Mouse (Mus musculus) kidney, embryonic 14.5 days (tissue): ENCODE measurements at regions not wholly inside any gene's neighbourhood (a gene's known extent, or its start where the extent isn't known, plus 50 kb on each side); places are given as distances from the start of the nearest gene placed in this dataset.

ENCODE experiments used
- ATAC-seq: fragments of 200-750 bp; cut with Nextera tagmentation; 2 replicates; pipeline ENCODE4 v1.8.0; 2017; ENCODE audit warnings: moderate number of reproducible peaks, mild to moderate bottlenecking, moderate TSS enrichment, moderate library complexity; ENCODE audit not compliant: low FRiP score, low TSS enrichment
- H3K27ac ChIP-seq: fragments of 300-500 bp; sonication (generic); 2 replicates; pipeline ENCODE4 v1.5.1; 2014; ENCODE audit warnings: low read depth, mild to moderate bottlenecking, low read length, moderate library complexity, mixed read lengths
- H3K27me3 ChIP-seq: fragments of 300-500 bp; sonication (generic); 2 replicates; pipeline ENCODE4 v1.6.1; 2014; ENCODE audit warnings: mild to moderate bottlenecking, low read length; ENCODE audit not compliant: control insufficient read depth, insufficient read depth
- H3K36me3 ChIP-seq: fragments of 300-500 bp; sonication (generic); 2 replicates; pipeline ENCODE4 v1.6.1; 2014; ENCODE audit warnings: low read length, mixed read lengths; ENCODE audit not compliant: control insufficient read depth, insufficient read depth
- H3K4me1 ChIP-seq: fragments of 300-500 bp; sonication (generic); 2 replicates; pipeline ENCODE4 v1.6.1; 2014; ENCODE audit warnings: low read length, mixed read lengths; ENCODE audit not compliant: control insufficient read depth, insufficient read depth
- H3K4me2 ChIP-seq: fragments of 300-500 bp; sonication (generic); replicated peaks from 2 replicates; pipeline ENCODE4 v1.6.1; 2014; ENCODE audit warnings: low read depth, mild to moderate bottlenecking, low read length
- H3K4me3 ChIP-seq: fragments of 300-500 bp; sonication (generic); 2 replicates; pipeline ENCODE4 v1.5.1; 2014; ENCODE audit warnings: mild to moderate bottlenecking, low read length
- H3K9ac ChIP-seq: fragments of 300-500 bp; sonication (generic); 2 replicates; pipeline ENCODE4 v1.6.1; 2014; ENCODE audit warnings: low read depth, mild to moderate bottlenecking, low read length, moderate library complexity
- H3K9me3 ChIP-seq: fragments of 300-500 bp; sonication (generic); 2 replicates; pipeline ENCODE4 v1.6.1; 2016; ENCODE audit warnings: low read length; ENCODE audit not compliant: control insufficient read depth
- WGBS: fragments of 180-500 bp; shearing (Covaris S2); extraction: QIAGEN DNeasy Blood & Tissue Kit; methylation state at CpG from one replicate; pipeline ENCODE4 v1.1.7; 2014; 5-methylcytosine and 5-hydroxymethylcytosine counted together

DNA sequence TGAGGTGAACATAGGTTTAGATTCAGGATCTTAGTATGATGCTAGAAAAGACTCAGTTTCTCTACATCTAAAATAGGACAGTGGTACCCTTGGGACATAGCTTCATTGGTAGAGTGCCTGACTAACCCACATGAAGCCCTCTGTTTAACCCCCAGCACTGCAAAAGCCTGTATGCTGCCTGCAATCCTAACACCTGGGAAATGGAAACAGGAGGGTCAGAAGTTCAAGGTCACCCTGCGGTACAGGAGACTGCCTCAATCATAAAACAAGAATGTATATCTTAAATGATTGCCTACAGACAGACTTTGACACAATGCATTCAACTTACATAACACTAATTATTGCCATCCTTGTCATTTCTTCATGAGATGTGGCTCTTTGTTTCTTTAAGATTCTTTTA is 440.8 kb downstream of the 1810013L24Rik start:
- 56% methylated on average over 1 of the region's 1 CpGs for WGBS
- no peak for ATAC-seq
- Histone ChIP-seq H3K9ac (no peak overlapping the region), H3K9me3 (no peaks in the 10 kb centered on the region), H3K4me1 (no peaks in the 10 kb centered on the region), H3K27me3 (no peaks in the 10 kb centered on the region), H3K4me2 (no peak overlapping the region), H3K4me3 (no peak overlapping the region), H3K36me3 (no peaks in the 10 kb centered on the region), H3K27ac (no peak overlapping the region)

DNA sequence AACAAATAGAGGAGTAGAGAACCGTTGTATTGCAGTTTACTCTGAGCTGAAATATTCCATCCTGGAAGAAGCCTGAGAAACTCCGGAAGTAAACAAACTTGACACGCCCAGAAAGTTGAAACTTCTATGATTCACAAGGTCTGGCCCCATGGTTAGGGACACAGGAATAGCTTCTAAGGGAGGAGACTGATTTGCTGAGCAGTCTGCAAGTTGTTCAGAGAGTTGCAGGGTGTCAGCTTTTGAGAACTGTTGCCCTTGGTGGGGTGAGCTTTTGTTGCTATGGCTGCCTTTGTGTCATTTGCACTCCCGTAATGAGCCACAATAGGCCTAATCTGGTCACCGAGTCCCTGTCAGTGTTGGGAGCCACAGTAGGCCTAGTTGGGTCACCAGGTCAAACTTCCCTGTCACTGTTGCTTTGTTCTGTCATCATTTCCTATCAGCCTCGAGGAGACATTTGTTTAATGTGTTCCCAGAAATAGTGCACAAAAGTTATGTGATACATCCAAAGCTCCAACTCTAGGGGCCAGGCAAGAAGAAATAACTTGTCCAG is 443.9 kb downstream of the 1810013L24Rik start:
- Histone ChIP-seq H3K9ac (no peak overlapping the region), H3K27ac (no peak overlapping the region), H3K4me2 (no peak overlapping the region), H3K4me1 (no peaks in the 10 kb centered on the region), H3K36me3 (no peaks in the 10 kb centered on the region), H3K27me3 (no peaks in the 10 kb centered on the region), H3K9me3 (no peaks in the 10 kb centered on the region), H3K4me3 (no peak overlapping the region)
- WGBS = 71% methylated on average over 6 of the region's 6 CpGs
- no peak for ATAC-seq

DNA sequence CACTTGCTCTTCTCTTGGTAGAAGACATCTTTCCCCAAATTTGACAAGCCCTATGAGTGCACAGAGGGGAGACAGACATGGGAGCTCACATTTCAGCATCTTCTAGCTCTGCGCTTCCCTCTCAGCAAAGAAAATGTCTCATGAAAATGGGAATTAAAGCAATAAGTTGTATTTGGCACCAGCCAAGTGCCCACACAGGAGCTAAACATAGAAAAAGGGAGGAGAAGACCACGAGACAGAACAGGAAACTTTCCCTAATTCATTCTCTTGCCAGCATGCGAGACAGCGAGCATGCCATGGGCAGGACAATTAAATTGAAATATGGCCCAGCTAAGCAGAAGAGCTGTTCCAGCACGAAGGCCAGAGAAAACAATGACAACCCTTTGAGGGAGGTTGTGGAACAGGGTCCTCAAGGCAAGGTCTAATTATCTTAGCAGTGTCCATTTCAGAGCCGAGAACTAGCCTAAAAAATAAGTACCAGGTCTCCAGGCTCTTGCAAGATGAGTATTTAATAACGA is 444.7 kb downstream of the 1810013L24Rik start:
- H3K27ac ChIP-seq = no peak overlapping the region
- 21% methylated on average over 7 of the region's 7 CpGs for WGBS
- H3K9me3 ChIP-seq = no peaks in the 10 kb centered on the region
- no peak overlapping the region for H3K4me3 ChIP-seq
- H3K4me1 ChIP-seq = no peaks in the 10 kb centered on the region
- ATAC-seq = no peak
- no peak overlapping the region for H3K4me2 ChIP-seq
- no peaks in the 10 kb centered on the region for H3K36me3 ChIP-seq
- no peaks in the 10 kb centered on the region for H3K27me3 ChIP-seq
- no peak overlapping the region for H3K9ac ChIP-seq

DNA sequence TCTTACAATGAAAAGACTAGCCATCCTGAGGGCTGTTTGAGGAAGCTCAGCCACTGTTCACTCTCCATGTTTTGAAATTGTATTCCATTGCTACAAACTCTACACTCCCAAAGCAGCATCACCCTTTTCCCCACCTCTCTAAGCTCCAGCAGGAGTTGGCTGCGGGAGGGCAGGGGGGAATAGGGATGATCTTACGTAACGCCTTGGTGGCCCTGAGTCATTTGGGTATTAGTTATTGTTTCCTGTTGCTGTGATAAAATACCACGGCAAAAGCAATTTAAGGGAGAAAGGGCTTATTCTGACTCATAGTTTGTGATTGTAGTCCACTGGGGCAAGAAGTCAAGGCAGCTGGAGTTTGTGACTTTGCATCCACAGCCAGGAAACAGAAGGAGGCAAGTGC is 445.5 kb downstream of the 1810013L24Rik start:
- ATAC-seq = no peak
- no peaks in the 10 kb centered on the region for H3K4me1 ChIP-seq

GRCm38 (mm10) chr16:9277064-9277463 is 447.2 kb downstream of the 1810013L24Rik start:
- H3K9me3 ChIP-seq = no peaks in the 10 kb centered on the region
- 97% methylated on average over 1 of the region's 1 CpGs for WGBS

More for the DNA sequence above, 445.5 kb downstream of the 1810013L24Rik start:
- H3K9ac ChIP-seq = no peak overlapping the region
- H3K9me3 ChIP-seq = no peaks in the 10 kb centered on the region
- no peaks in the 10 kb centered on the region for H3K36me3 ChIP-seq
- no peak overlapping the region for H3K4me2 ChIP-seq
- no peak overlapping the region for H3K27ac ChIP-seq
- WGBS = 50% methylated on average over 4 of the region's 4 CpGs
- H3K27me3 ChIP-seq = no peaks in the 10 kb centered on the region
- no peak overlapping the region for H3K4me3 ChIP-seq

DNA sequence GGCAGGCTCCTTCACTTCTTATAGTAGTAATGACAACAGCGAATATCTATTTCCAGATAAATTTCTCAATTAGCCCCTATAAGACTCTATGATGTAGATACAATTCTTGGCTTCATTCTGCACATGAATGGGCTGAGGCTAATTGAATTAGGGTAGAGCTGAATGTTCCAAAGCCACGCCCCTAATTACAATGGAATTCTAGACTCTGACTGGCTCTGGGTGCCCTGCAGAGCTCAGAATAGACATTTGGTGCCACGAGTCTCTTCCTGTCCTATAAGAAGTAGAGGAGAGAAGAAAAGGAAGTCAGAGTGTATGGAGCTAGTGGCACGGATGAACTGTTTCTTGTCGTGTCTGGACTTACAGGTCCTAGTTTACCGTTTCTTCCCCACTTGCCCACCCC is 449.8 kb downstream of the 1810013L24Rik start:
- Histone ChIP-seq H3K36me3 (no peaks in the 10 kb centered on the region), H3K9ac (no peak overlapping the region), H3K9me3 (no peaks in the 10 kb centered on the region), H3K27me3 (no peaks in the 10 kb centered on the region), H3K4me3 (no peak overlapping the region), H3K4me2 (no peak overlapping the region), H3K4me1 (no peaks in the 10 kb centered on the region), H3K27ac (no peak overlapping the region)
- whole genome bisulfite sequencing = 71% methylated on average over 6 of the region's 6 CpGs
- ATAC-seq = no peak

More at GRCm38 (mm10) chr16:9277064-9277463, 447.2 kb downstream of the 1810013L24Rik start:
- Histone ChIP-seq H3K27me3 (no peaks in the 10 kb centered on the region), H3K27ac (no peak overlapping the region), H3K36me3 (no peaks in the 10 kb centered on the region), H3K4me2 (no peak overlapping the region), H3K4me3 (no peak overlapping the region), H3K4me1 (no peaks in the 10 kb centered on the region), H3K9ac (no peak overlapping the region)
- ATAC-seq = no peak

GRCm38 (mm10) chr16:9280431-9280830 is 450.5 kb downstream of the 1810013L24Rik start:
- H3K27ac ChIP-seq = no peak overlapping the region
- no peak overlapping the region for H3K4me2 ChIP-seq
- 75% methylated on average over 4 of the region's 4 CpGs for WGBS

DNA sequence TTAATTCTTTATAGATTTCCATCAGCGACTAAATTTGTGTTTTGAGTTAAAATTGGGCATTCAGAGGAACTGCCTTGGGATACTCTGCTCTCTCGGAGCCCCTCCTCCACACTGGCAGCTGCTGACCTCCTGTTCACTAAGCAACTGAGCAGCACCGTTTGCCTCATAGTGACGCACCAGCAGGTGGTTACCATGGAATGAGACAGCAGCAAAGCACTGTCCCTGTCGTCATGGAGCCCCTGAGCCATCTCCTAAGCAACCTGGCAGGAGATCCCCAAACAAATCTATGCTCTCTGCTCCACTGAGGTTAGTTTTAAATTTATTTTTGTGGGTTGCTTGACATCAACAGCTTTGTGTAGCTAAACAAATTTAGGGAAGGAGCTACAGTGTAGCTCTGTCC is 451.0 kb downstream of the 1810013L24Rik start:
- H3K4me1 ChIP-seq = no peaks in the 10 kb centered on the region
- no peaks in the 10 kb centered on the region for H3K27me3 ChIP-seq
- no peak for ATAC-seq
- H3K9me3 ChIP-seq = no peaks in the 10 kb centered on the region
- no peak overlapping the region for H3K4me3 ChIP-seq
- no peaks in the 10 kb centered on the region for H3K36me3 ChIP-seq
- H3K27ac ChIP-seq = no peak overlapping the region
- H3K9ac ChIP-seq = no peak overlapping the region
- H3K4me2 ChIP-seq = no peak overlapping the region
- 9% methylated on average over 5 of the region's 5 CpGs for WGBS

More at GRCm38 (mm10) chr16:9280431-9280830, 450.5 kb downstream of the 1810013L24Rik start:
- H3K4me1 ChIP-seq = no peaks in the 10 kb centered on the region
- ATAC-seq = no peak
- no peaks in the 10 kb centered on the region for H3K36me3 ChIP-seq
- H3K9me3 ChIP-seq = no peaks in the 10 kb centered on the region
- no peak overlapping the region for H3K9ac ChIP-seq
- no peak overlapping the region for H3K4me3 ChIP-seq
- no peaks in the 10 kb centered on the region for H3K27me3 ChIP-seq

- no peak overlapping the region for H3K4me2 ChIP-seq
- H3K27me3 ChIP-seq = no peaks in the 10 kb centered on the region
- no peaks in the 10 kb centered on the region for H3K9me3 ChIP-seq
- no peak overlapping the region for H3K9ac ChIP-seq
- H3K4me1 ChIP-seq = no peaks in the 10 kb centered on the region
- no peak for ATAC-seq
- H3K36me3 ChIP-seq = no peaks in the 10 kb centered on the region
- H3K4me3 ChIP-seq = no peak overlapping the region
- 62% methylated on average over 3 of the region's 3 CpGs for WGBS
- H3K27ac ChIP-seq = no peak overlapping the region
Measured at GRCm38 (mm10) chr16:9284423-9284822, 454.5 kb downstream of the 1810013L24Rik start.
